Mouse (Mus musculus) T-helper 2 cell (primary cell): ENCODE measurements at regions not wholly inside any gene's neighbourhood (a gene's known extent, or its start where the extent isn't known, plus 50 kb on each side); places are given as distances from the start of the nearest gene placed in this dataset.
"Not testable (repeated sequence)": the region's sequence is repeated elsewhere in the genome, so short reads cannot be mapped to it uniquely, and the experiment has no call there.

Experiments
- in situ Hi-C: fragments of 300-600 bp; cut with MboI, MseI; formaldehyde crosslinking; loops from one replicate; pipeline ENCODE4 v1.15.1; 2025; ENCODE audit warnings: high pct_unique_total_duplicates

- in situ Hi-C loops, result no loop called here
These were observed 96.9 kb downstream of the Vcpkmt start for GRCm38 (mm10) chr12:69485652-69486651.

DNA sequence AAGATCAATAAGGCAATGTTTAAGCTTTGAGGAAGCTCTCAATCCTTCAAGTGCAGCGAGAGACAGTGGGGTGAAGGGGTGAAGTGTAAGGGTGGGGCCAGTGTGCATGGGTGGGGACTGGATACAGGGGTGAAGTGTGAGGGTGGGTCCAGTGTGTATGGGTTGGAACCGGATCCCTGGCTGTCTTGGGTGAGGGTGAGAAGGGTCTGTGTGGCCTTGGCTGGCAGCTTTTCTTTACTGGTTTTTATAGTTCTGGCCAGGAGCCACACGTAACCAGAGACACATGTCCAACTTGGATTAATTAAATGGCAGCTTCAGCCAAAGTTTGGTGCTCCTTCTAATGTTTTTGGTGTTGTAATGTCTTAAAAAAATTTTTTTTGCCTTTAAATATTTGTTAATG is 101.4 kb downstream of the Vcpkmt start:
- in situ Hi-C loops, result no loop called here

GRCm38 (mm10) chr12:69476631-69477091 is 104.4 kb upstream of the Gm9887 start:
- in situ Hi-C loops, result no loop called here

GRCm38 (mm10) chr12:69476131-69476530 is 103.9 kb upstream of the Gm9887 start:
- in situ Hi-C loops, result no loop called here

DNA sequence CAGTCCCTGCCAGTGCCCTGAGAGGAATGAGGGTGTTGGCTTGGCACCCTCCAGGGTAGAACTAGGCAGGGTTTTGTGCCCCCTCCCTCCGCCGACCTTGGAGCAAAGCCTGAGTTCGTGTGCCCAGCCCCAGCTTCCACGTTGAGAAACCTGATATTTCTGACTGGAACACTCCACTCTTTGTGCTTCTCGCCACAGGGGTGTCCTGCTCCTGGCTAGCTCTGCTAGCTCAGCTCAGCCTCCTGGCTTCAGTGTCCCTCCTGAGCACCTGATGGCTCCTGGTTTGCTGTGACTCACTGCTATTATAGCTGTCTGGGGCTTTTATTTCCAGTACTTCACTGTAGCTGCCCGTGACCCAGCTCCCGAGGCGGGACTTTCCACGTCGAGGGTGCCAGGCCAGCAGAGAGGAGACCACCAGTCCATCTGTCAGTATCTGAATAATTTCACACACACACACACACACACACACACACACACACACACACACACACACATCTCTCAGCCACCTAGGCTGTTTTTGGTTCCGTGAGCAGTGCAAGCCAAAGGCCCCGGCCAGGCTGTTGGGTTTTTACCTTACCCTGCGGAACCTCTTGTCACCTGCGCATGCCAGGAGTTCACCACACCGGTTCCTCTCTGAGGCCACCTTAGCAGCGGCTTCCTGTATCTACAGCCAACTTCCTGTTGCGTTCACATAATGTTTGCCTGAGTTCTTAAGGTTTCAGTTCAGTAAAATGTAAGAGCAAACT is 102.8 kb upstream of the Gm9887 start:
- in situ Hi-C loops, result no loop called here

DNA sequence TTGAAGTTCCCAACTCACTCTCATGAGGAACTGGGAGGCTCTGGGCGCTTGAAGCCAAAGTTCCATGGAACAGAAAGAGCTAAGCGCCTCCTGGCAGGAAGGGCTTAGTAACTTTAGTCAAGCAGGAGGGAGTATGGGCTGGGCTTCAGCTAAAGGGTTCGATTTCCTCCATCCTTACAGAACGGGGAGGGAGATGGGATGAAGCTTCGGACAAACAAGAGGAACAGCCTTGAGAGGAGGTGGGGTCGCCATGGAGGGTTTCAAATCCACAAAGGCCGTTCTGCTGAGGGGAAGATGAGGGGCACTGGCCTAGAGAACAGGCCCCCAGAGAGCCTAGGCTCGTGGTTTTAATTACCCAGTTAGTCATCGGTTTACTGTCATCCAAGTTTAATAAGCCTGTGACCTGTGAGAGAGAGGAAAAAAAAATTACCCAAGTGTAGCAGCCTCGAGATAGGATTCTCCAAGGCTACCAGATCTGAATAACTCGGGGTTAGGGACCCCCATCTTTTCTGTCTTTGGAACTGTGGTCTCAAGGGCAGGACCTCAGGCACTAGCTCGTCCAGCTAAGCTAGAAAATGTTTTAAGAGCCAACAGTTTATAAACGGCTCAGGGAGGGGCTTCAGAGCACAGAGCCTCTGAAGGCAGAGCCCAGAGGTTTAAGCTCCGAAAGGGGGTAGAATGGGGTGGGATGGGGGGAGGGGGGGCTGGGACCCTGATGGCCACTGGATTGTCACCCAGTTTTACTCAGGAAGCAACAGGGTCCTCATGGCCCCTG is 102.1 kb upstream of the Gm9887 start:
- in situ Hi-C loops, result no loop called here

DNA sequence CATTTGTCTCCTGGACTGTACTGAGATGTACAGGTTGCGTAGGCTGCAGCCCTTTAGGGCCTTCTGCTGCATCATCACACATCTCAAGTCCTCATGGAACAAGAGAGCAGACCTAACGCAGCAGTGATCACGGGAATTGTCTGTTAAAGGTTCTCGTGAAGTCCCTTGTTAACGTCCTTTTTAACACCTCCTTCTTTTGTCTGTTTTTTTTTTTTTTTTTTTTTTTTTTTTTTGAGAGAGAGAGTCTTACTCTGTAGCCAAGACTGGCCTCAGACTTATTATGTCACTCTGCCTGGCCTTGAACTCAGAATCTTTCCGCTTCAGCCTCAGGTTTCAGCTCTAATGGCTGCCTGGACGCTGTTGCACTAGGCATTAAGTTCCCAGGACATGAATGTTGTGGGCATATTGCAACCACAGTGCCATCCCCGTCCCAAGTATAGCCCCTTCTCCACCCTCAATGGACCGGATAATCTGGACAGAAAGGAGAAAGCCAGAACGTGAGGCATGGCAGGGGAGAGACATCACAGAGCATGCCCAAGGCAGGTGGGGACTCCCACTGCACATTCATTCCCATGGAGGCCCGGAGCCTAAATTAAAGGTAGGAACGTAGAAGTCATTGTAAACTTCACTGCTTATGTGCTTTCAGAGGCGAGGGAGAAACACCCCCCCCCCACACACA is 101.3 kb upstream of the Gm9887 start:
- in situ Hi-C loops, result no loop called here

GRCm38 (mm10) chr12:69472912-69473311 is 100.7 kb upstream of the Gm9887 start:
- in situ Hi-C loops, result no loop called here

DNA sequence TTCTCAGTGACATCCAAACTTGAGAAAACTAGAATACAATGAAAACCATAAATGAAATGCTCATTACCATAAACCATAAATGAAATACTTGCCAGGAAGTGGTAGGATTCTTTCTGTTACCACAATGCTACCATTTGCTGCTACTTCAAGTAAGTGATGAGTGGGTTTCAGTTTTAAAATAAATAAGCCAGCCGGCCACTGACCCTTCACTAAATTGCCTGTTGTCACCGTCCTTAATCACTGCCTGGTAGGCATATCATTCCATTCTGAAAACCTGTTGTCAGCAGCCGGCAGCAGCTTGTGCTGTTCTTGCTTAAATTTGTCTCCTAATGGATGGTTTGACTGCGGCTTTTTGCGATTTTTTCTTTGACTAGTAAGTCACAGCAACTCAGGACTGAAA is 99.6 kb upstream of the Gm9887 start:
- in situ Hi-C loops, result no loop called here

- in situ Hi-C loops, result no loop called here
These were observed 96.7 kb upstream of the Gm9887 start for GRCm38 (mm10) chr12:69469004-69469403.

DNA sequence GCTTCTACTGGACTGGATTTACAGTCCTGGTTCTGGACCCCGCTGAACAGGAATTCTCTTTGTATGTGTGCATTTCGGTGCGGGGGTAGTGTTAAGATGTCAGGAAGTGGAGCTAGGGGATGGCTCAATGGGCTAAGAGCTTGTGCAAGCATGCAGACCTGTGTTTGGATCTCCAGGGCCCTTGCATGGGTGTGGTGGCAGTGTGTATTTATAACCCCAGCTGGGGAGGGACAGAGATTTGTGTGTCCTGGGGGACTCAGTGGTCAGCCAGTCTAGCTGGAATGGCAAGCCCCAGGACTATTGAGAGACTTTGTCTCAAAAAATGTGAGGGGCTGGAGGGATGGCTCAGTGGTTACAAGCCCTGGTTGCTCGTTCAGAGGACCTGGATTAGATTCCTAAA is 95.1 kb upstream of the Gm9887 start:
- in situ Hi-C loops, result no loop called here

DNA sequence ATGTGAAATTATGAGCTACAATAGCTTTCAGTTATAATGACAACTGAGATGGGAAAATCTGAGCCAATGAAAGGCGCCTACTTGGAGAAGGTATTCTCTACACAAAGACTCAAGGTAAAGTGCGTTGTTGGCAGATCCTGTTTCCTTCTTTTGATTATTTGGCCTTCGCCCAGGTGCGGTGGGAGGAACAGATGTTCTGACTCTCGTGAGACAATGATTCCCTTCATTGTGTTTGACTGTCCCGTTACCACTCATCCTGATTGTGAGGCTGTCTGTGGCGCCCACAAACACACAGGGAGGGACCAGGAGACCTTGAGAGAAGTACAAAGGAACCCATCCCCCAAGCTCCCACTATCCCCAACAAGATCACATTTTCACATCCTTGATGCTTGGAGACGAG is 92.6 kb upstream of the Gm9887 start:
- in situ Hi-C loops, result no loop called here

DNA sequence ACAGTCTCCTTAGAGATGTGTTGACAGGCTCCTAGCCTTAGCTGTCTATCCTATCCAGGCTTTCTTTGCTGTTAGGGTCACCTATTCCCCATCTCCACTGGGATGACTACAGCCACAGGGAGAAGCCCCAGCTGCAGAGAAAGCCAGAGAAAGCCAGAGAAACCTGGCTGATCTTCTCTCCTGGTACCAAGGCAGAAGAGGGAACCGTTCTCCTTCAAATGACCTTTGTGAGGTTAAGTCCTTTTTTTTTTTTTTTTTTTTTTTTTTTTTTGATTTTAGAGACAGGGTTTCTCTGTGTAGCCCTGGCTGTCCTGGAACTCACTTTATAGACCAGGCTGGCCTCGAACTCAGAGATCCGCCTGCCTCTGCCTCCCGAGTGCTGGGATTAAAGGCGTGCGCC is 91.1 kb upstream of the Gm9887 start:
- in situ Hi-C loops, result not testable (repeated sequence)

- in situ Hi-C loops, result no loop called here
These were observed 89.9 kb upstream of the Gm9887 start for GRCm38 (mm10) chr12:69461888-69462840.

DNA sequence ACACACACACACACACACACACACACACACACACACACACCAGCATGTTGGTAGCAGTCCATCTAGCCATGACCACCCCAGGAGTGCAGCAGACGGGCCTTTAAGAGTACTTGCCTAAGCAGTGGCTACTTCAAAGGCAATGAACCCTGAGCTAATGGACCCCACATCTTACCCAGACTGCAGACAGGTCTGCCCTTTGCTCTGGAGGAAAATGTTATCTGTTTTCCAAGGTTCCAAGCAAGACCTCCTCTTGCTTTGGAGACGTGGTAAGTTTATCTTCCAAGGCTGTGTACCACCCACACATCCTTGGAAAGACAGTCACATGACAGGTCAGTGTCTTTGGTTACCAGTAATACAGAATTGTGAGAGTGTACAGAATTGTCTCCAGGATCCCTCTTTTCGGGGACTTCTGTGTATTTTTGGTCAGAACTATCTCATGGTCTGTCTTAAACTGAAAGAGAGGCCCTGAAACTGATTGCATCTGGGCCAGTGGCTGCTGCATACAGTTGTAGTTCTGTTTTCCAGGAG is 88.4 kb upstream of the Gm9887 start:
- in situ Hi-C loops, result no loop called here

GRCm38 (mm10) chr12:69458170-69458841 is 86.0 kb upstream of the Gm9887 start:
- in situ Hi-C loops, result loop anchor here (5.0 kb wide), 1 partner anchor 54 kb away; no protein-coding TSS in a partner anchor

DNA sequence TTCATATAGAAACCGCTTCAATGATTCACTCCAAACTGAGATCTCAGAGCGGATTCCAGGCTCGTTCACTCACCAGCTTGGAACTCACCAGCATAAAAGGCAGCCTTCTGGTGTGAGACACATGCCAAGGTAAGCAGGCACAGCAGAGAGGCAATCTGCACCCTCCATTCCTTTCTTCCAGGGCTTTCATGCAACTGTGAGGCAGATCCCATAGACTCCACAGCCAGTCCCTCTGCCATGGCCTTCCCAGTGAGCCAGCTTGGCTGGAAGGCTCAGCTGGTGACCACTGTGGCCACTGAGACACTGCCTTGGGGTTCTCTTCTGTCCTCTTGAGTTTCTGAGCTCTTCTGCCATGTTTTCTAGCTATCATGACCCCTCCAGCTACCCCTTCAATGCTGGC is 84.5 kb upstream of the Gm9887 start:
- in situ Hi-C loops, result loop anchor here (5.0 kb wide), 1 partner anchor 56 kb away; no protein-coding TSS in a partner anchor

DNA sequence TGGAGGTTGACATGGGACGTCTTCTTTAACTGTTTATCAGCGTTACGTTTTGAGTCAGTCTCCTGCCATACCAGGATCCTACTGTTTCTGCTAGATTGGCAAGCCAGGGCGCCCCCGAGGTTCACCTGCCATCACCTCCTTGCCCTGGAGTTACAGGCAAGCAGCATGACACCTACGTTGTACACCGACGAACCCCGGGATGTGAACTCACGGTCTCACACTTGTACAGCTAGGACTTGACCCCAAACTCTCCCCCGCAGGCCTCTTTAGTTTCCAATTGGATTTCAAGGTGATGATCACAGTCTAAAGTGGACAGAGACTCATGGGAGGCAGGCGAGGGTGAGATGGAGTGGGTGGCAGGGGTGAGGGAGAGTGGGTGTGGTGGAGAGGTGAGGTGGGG is 83.9 kb upstream of the Gm9887 start:
- in situ Hi-C loops, result loop anchor here (5.0 kb wide), 1 partner anchor 56 kb away; no protein-coding TSS in a partner anchor

- in situ Hi-C loops, result loop anchor here (5.0 kb wide), 1 partner anchor 57 kb away; no protein-coding TSS in a partner anchor
These were observed 83.3 kb upstream of the Gm9887 start for GRCm38 (mm10) chr12:69455566-69455965.
